Mouse (Mus musculus) mouse embryonic stem cell (cell line): ENCODE results near the gene Il3ra.

Source experiments
- in situ Hi-C, 2 experiments: fragments of 300-500 bp; cut with MboI; formaldehyde crosslinking; loops; 1 replicate in 1 of 2; 3 replicates in 1 of 2; pipeline ENCODE4 v1.14.3; 2019 to 2020; ENCODE audit warnings: low sequenced_read_pairs in 2 of 2, low pct_unique_long_range_greater_than_20kb in 1 of 2, mixed read lengths in 1 of 2; ENCODE audit not compliant: unreplicated experiment in 1 of 2

The Il3ra gene

DNA sequence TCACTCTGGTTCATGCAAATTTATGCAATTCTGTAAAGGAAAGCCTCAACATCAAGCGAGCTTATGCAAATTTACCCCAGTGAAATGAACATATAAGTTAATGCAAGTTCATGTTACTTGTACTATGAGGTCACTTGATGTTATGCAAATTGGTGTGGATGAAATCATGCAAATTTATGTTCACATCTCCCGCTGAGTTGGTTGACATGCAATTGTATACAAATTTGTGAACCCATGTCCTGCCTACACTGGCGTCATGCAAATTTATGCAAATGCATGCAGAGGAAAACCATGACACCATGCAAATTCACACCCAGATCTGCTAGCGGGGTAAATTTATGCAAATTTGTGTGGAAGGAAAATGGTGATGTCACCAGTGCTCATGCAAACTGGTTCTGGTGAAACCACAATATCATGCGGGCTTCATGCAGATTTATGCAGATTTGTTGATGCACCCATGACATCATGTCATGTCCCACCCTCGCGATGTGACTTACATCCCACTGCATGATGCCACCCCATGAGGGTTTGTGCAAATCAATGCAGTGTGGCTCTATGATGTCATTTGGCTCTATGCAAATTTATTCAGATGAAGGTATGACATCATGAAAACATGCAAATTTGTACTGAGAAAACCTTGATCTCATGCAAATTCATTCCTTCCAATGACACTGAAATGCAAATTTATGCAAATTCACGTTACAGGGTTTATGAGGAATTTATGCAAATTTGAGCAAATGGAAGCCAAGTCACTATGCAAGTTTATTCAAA lies 7.8 kb downstream of the Il3ra start:
- in situ Hi-C loops, result no loop called here

DNA sequence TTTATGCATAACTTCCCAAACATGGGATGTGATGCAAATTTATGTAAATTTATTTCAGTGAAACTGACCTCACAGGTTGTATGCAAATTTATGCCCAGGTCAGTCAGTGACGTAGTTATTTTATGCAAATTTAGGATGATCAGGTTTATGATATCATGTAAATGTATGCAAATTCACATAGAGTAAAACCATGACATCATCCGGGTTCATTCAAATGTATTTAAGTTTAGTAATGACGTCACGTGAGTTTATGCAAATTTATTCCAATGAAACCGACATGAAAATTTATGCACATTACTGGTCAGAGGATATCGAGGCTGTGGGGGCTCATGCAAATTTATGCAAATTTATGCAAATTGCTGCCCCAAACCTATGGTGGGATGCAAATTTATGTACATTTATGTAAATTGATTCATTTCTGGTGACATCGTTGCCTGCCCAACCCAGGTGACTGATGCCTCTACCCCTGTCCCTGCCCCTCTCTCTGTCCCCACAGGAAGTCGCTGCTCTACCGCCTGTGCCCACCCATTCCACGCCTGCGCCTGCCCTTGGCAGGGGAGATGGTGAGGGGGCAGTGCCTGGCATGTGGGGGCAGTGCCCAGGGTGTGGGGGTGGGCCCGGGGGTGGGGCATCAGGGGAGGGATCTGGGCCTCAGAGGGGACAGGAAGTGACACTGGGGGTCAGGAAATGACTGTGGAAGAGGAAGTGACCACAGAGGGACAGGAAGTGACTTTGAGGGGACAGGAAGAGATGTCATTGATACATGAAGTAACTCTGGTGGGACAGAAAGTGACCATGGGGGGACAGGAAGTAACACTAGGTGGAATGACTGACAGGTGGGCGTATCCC lies 8.7 kb downstream of the Il3ra start:
- in situ Hi-C loops, result no loop called here

DNA sequence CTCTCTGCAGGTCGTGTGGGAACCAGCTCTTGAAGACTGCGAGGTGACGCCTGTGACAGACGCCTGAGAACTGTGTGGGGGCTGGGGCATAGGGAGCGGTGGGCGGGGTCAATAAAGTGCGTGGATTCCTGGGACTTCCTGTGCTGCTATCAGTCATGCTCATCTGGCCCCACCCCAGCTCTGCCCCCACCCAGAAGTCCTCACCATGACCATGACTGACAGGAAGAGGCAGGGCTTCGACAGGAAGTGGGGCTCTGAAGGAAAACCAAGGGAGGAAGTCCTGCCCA lies 9.2 kb downstream of the Il3ra start:
- in situ Hi-C loops, result no loop called here

DNA sequence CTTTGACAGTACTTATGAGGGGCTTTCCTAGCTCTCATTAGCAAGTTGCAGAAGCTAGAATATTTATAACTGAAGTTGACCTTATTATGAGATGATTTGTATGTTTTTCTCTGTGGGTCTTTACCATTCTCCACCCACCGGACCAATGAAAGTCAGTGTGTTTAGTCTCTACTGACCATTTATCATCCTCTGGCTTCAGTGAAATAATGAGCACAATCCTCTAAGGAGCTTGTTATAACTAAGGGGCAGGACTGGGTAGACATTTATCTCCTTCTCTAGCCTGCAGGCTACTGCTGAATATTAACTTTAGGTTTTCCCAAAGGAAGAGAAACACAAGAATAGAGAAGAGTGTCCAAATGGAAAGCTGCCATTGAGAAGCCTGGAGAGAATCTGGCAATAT lies 49.5 kb downstream of the Il3ra start:
- in situ Hi-C loops, result no loop called here

- in situ Hi-C loops, result no loop called here
Measured at GRCm38 (mm10) chr14:14400998-14401397, 54.9 kb downstream of the Il3ra start, which contains the start of gene Olfr721-ps1. Gene Olfr721-ps1 (plus strand): TSS chr14:14401298.
